Mouse (Mus musculus): ENCODE data around the gene Scyl1. TPM values are rescaled to one million over a fixed set of nuclear protein-coding genes. Genes with fewer than 3 reads are reported as not detected.

Scyl1 gene
- polyA plus RNA-seq, 1 experiment from 2014 or later = 86.3 TPM

GRCm38 (mm10) chr19:5811771-5812504 is 40.7 kb upstream of the Scyl1 start:
- H3K36me3 ChIP-seq (ENCODE audit: control insufficient read depth, insufficient read depth, low read length) = no peaks in the 10 kb centered on the region
- no peak overlapping the region for H3K9ac ChIP-seq (ENCODE audit: low read depth, low read length)
- H3K4me3 ChIP-seq (ENCODE audit: low read depth, low read length) = no peak overlapping the region
- H3K4me2 ChIP-seq (ENCODE audit: low read length) = peak overlapping the region; percentile 13; the same call in 1 of the 2 replicates
- no peaks in the 10 kb centered on the region for H3K9me3 ChIP-seq (replicated peaks; ENCODE audit: control insufficient read depth, low read length, poor library complexity, severe bottlenecking)
- H3K4me1 ChIP-seq (ENCODE audit: control insufficient read depth, insufficient read depth, low read length) = peaks cover 31% of the 10 kb centered on the region
- H3K27me3 ChIP-seq (ENCODE audit: control insufficient read depth, insufficient read depth, low read depth, low read length) = no peaks in the 10 kb centered on the region
- peak overlapping the region; percentile 95 for H3K27ac ChIP-seq (ENCODE audit: low read length)
- 38% methylated on average over 7 of the region's 7 CpGs for WGBS
- peak; percentile 96 for ATAC-seq

DNA sequence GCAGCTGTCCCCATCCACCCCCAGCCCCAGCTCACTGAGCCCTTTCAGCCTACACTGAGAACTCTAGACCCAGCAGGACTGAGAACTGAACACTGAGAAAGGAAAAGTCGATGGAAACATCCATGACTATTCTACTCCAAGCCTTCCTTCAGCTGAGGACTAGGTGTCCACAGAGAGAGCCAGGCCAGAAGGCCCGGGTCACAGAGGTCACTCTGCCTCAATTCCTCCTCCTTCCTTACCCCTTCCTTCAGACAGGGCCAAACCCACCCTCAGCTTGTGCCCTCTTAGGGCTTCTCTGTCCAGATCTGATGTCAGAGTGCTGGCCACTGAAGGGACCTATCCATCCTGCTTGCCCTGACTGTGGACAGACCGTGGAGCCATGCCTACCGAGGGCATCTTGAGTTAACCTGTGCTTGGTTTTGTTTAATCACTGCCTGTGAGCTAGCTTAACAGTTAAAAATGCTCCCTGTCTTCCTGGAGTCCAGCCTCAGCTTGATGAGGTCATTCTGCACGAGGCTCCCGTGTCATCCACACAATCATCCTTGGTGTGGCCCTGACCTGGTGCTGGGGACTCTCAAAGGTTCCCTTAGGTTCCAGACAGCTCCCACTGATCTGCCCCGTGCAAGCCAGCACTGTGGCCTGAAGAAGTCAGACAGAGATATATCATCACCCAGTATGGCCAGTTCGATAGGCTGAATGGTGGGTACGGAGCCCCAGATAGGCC is 39.8 kb upstream of the Scyl1 start:
- Histone ChIP-seq H3K9ac (ENCODE audit: low read depth, low read length) (peak overlapping the region; percentile 22; the same call in 1 of the 2 replicates), H3K4me2 (ENCODE audit: low read length) (no peak overlapping the region), H3K9me3 (replicated peaks; ENCODE audit: control insufficient read depth, low read length, poor library complexity, severe bottlenecking) (no peaks in the 10 kb centered on the region), H3K4me1 (ENCODE audit: control insufficient read depth, insufficient read depth, low read length) (peaks cover 40% of the 10 kb centered on the region), H3K4me3 (ENCODE audit: low read depth, low read length) (no peak overlapping the region), H3K36me3 (ENCODE audit: control insufficient read depth, insufficient read depth, low read length) (no peaks in the 10 kb centered on the region), H3K27ac (ENCODE audit: low read length) (peak overlapping the region; percentile 95), H3K27me3 (ENCODE audit: control insufficient read depth, insufficient read depth, low read depth, low read length) (no peaks in the 10 kb centered on the region)
- 76% methylated on average over 9 of the region's 9 CpGs for WGBS
- ATAC-seq = no peak

GRCm38 (mm10) chr19:5810103-5810839 is 39.1 kb upstream of the Scyl1 start:
- H3K9me3 ChIP-seq (replicated peaks; ENCODE audit: control insufficient read depth, low read length, poor library complexity, severe bottlenecking) = no peaks in the 10 kb centered on the region
- H3K4me1 ChIP-seq (ENCODE audit: control insufficient read depth, insufficient read depth, low read length) = peaks cover 42% of the 10 kb centered on the region
- H3K27me3 ChIP-seq (ENCODE audit: control insufficient read depth, insufficient read depth, low read depth, low read length) = no peaks in the 10 kb centered on the region
- ATAC-seq = no peak
- H3K4me3 ChIP-seq (ENCODE audit: low read depth, low read length) = no peak overlapping the region
- H3K36me3 ChIP-seq (ENCODE audit: control insufficient read depth, insufficient read depth, low read length) = no peaks in the 10 kb centered on the region
- no peak overlapping the region for H3K4me2 ChIP-seq (ENCODE audit: low read length)
- 59% methylated on average over 11 of the region's 11 CpGs for WGBS
- peak overlapping the region; percentile 22; the same call in 1 of the 2 replicates for H3K9ac ChIP-seq (ENCODE audit: low read depth, low read length)
- H3K27ac ChIP-seq (ENCODE audit: low read length) = peak overlapping the region; percentile 95

GRCm38 (mm10) chr19:5809712-5810089 is 38.5 kb upstream of the Scyl1 start:
- Histone ChIP-seq H3K27me3 (ENCODE audit: control insufficient read depth, insufficient read depth, low read depth, low read length) (no peaks in the 10 kb centered on the region), H3K36me3 (ENCODE audit: control insufficient read depth, insufficient read depth, low read length) (no peaks in the 10 kb centered on the region), H3K27ac (ENCODE audit: low read length) (peak overlapping the region; percentile 95), H3K9me3 (replicated peaks; ENCODE audit: control insufficient read depth, low read length, poor library complexity, severe bottlenecking) (no peaks in the 10 kb centered on the region), H3K4me3 (ENCODE audit: low read depth, low read length) (no peak overlapping the region), H3K4me1 (ENCODE audit: control insufficient read depth, insufficient read depth, low read length) (peaks cover 45% of the 10 kb centered on the region), H3K4me2 (ENCODE audit: low read length) (no peak overlapping the region), H3K9ac (ENCODE audit: low read depth, low read length) (no peak overlapping the region; the same call in 1 of the 2 replicates)
- 58% methylated on average over 7 of the region's 7 CpGs for WGBS
- no peak for ATAC-seq

DNA sequence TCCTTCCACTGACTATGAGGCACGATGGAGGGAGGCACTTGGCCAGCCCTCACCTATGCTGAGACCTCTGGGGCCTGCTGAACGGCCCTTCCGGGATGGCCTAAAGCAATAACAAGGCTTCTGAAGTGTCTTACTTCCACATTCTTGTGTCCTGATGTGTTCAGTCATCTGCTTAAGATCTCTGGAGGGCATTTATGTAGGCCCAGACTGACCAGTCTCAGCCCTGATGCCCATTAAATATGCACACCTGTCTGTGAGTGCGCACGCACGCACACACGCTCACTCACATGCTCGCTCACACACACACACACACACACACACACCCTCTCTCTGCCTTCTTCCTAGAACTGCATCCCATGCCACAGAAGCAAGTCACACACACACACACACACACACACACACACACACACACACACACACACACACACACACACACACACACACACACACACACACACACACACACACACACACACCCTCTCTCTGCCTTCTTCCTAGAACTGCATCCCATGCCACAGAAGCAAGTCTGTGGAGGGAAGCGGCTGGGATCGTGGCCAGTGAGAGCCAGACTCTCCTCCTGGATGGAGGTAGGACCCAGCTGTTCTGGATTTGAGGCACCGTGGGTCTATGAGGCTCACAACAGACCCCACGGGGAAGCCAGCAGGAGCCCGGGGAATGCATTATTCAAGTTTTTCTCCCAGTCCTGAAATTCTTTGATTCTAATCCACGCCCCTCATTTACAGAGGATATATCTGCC is 37.9 kb upstream of the Scyl1 start:
- no peak overlapping the region for H3K4me3 ChIP-seq (ENCODE audit: low read depth, low read length)
- no peaks in the 10 kb centered on the region for H3K9me3 ChIP-seq (replicated peaks; ENCODE audit: control insufficient read depth, low read length, poor library complexity, severe bottlenecking)
- H3K27ac ChIP-seq (ENCODE audit: low read length) = 0 out of 2 replicates have a peak overlapping the region, but pooled peaks have one; percentile 3
- no peak overlapping the region for H3K4me2 ChIP-seq (ENCODE audit: low read length)
- H3K9ac ChIP-seq (ENCODE audit: low read depth, low read length) = no peak overlapping the region; the same call in 1 of the 2 replicates
- no peak for ATAC-seq
- H3K4me1 ChIP-seq (ENCODE audit: control insufficient read depth, insufficient read depth, low read length) = peaks cover 50% of the 10 kb centered on the region
- 67% methylated on average over 14 of the region's 14 CpGs for WGBS
- no peaks in the 10 kb centered on the region for H3K27me3 ChIP-seq (ENCODE audit: control insufficient read depth, insufficient read depth, low read depth, low read length)
- no peaks in the 10 kb centered on the region for H3K36me3 ChIP-seq (ENCODE audit: control insufficient read depth, insufficient read depth, low read length)

- Histone ChIP-seq H3K9ac (ENCODE audit: low read depth, low read length) (no peak overlapping the region), H3K27ac (ENCODE audit: low read length) (no peak overlapping the region), H3K4me2 (ENCODE audit: low read length) (no peak overlapping the region), H3K9me3 (replicated peaks; ENCODE audit: control insufficient read depth, low read length, poor library complexity, severe bottlenecking) (no peaks in the 10 kb centered on the region), H3K4me3 (ENCODE audit: low read depth, low read length) (no peak overlapping the region), H3K36me3 (ENCODE audit: control insufficient read depth, insufficient read depth, low read length) (no peaks in the 10 kb centered on the region), H3K4me1 (ENCODE audit: control insufficient read depth, insufficient read depth, low read length) (peaks cover 53% of the 10 kb centered on the region), H3K27me3 (ENCODE audit: control insufficient read depth, insufficient read depth, low read depth, low read length) (no peaks in the 10 kb centered on the region)
- ATAC-seq = no peak
- WGBS = 60% methylated on average over 2 of the region's 3 CpGs
These were observed 36.5 kb upstream of the Scyl1 start for GRCm38 (mm10) chr19:5807740-5808139.

- Histone ChIP-seq H3K36me3 (ENCODE audit: control insufficient read depth, insufficient read depth, low read length) (no peaks in the 10 kb centered on the region), H3K27me3 (ENCODE audit: control insufficient read depth, insufficient read depth, low read depth, low read length) (no peaks in the 10 kb centered on the region), H3K9me3 (replicated peaks; ENCODE audit: control insufficient read depth, low read length, poor library complexity, severe bottlenecking) (no peaks in the 10 kb centered on the region), H3K4me2 (ENCODE audit: low read length) (no peak overlapping the region), H3K4me1 (ENCODE audit: control insufficient read depth, insufficient read depth, low read length) (peaks cover 44% of the 10 kb centered on the region), H3K27ac (ENCODE audit: low read length) (peak overlapping the region; percentile 59; the same call in 1 of the 2 replicates), H3K4me3 (ENCODE audit: low read depth, low read length) (no peak overlapping the region), H3K9ac (ENCODE audit: low read depth, low read length) (peak overlapping the region; percentile 41; the same call in 1 of the 2 replicates)
- no peak for ATAC-seq
- 28% methylated on average over 6 of the region's 6 CpGs for WGBS
These were observed 35.6 kb upstream of the Scyl1 start for GRCm38 (mm10) chr19:5806809-5807205.

GRCm38 (mm10) chr19:5806051-5806808 is 35.0 kb upstream of the Scyl1 start:
- Histone ChIP-seq H3K9ac (ENCODE audit: low read depth, low read length) (peak overlapping the region; percentile 41), H3K4me1 (ENCODE audit: control insufficient read depth, insufficient read depth, low read length) (peaks cover 38% of the 10 kb centered on the region), H3K4me2 (ENCODE audit: low read length) (no peak overlapping the region), H3K36me3 (ENCODE audit: control insufficient read depth, insufficient read depth, low read length) (no peaks in the 10 kb centered on the region), H3K9me3 (replicated peaks; ENCODE audit: control insufficient read depth, low read length, poor library complexity, severe bottlenecking) (no peaks in the 10 kb centered on the region), H3K4me3 (ENCODE audit: low read depth, low read length) (no peak overlapping the region), H3K27ac (ENCODE audit: low read length) (peak overlapping the region; percentile 64), H3K27me3 (ENCODE audit: control insufficient read depth, insufficient read depth, low read depth, low read length) (no peaks in the 10 kb centered on the region)
- ATAC-seq = no peak
- WGBS = 3% methylated on average over 8 of the region's 8 CpGs

All from midbrain, embryonic 16.5 days (tissue).